In genomic region chr11:32605131-32605860, GRCm38 (mm10) we compare ENCODE assay signal across 8 mouse cellular contexts. TPM values are rescaled to one million over a fixed set of nuclear protein-coding genes. Genes with fewer than 3 reads are reported as not detected.
DNase-seq lines count a peak whose midpoint lies in the region; ATAC-seq and TF ChIP-seq lines count a peak whose summit lies in the region.

No protein-coding gene starts in this region.

- H3K27me3 ChIP-seq in myocyte (ENCODE audit: control insufficient read depth, insufficient read depth, insufficient read length), result no peaks in the 10 kb centered on the region

- H3K36me3 ChIP-seq in myocyte (ENCODE audit: control insufficient read depth, insufficient read depth), result peaks cover 6% of the 10 kb centered on the region

- peak; percentile 85 to 95 for DNase-seq in adrenal gland, adult (ENCODE audit: inconsistent age in 2 of 2, low spot score in 1 of 2)
- no peak for DNase-seq in adrenal gland, postnatal 4 days (ENCODE audit: low spot score in 2 of 2)
- peak; percentile 86 for DNase-seq in adrenal gland, adult 2 months
- DNase-seq in heart, adult 11 months, result peak; percentile 98
- DNase-seq in kidney, adult 9 months, result peak; percentile 69
- DNase-seq in spleen, postnatal 14 days (ENCODE audit: low spot score in 2 of 2), result no peak

- peak overlapping the region; percentile 73 for H3K4me2 ChIP-seq in myocyte (ENCODE audit: low read depth)

- no peak for TF ChIP-seq POLR2A in myocyte (IDR thresholded peaks at IDR 0.05; ENCODE audit: insufficient read length, low read depth)

- H3K79me2 ChIP-seq in myocyte (ENCODE audit: control insufficient read depth, insufficient read depth), result no peaks in the 10 kb centered on the region

- no peak overlapping the region for H3ac ChIP-seq in myocyte (ENCODE audit: control insufficient read depth, insufficient read length)

- no peak for ATAC-seq in erythroblast, adult 5-6 weeks (replicated peaks; ENCODE audit: low FRiP score, poor library complexity, severe bottlenecking)

- H3K4me3 ChIP-seq in myocyte, result no peak overlapping the region

TF ChIP-seq in myocyte, 11 proteins besides CTCF, POLR2A, EP300 and RAD21:
- TF ChIP-seq TCF12 (IDR thresholded peaks at IDR 0.05; ENCODE audit: insufficient read depth, poor library complexity, severe bottlenecking), result no peak
- no peak for TF ChIP-seq TCF3 (IDR thresholded peaks at IDR 0.05; ENCODE audit: insufficient read length, low read depth)
- TF ChIP-seq MYOD1 (IDR thresholded peaks at IDR 0.05; ENCODE audit: control insufficient read depth in 1 of 3, insufficient read length in 2 of 3, low read depth in 2 of 3), result no peak
- no peak for TF ChIP-seq MYOG (IDR thresholded peaks at IDR 0.05; ENCODE audit: control insufficient read depth in 1 of 3, insufficient read depth in 1 of 3, insufficient read length in 2 of 3, low read depth in 2 of 3)

RNA-seq across cellular contexts. Expression of gene Fbxw11, which starts 37.2 kb away (rescaled TPM):
- 100 to 1,000 TPM; 110 to 111 TPM for total RNA-seq in adrenal gland, postnatal 4 days (2021)
- 10 to 100 TPM; 85.2 to 98.2 TPM for total RNA-seq in adrenal gland, adult 2 months (2021)
- 45.9 and 57.8 TPM in 2 replicates for polyA plus RNA-seq in adrenal gland, adult 2 months (2012; rRNA removed)
- 44.5 TPM for polyA plus RNA-seq in myocyte (2012; fragmentation: generic; extraction: Trizol)
- total RNA-seq in erythroblast, adult 5-6 weeks (2015; ENCODE audit: low replicate concordance), result 11.7 and 17.1 TPM in 2 replicates
- total RNA-seq in erythroblast, adult 5-6 weeks (2017; ENCODE audit: low replicate concordance), result 10.7 and 12.9 TPM in 2 replicates

Comparison
In these comparisons a context has a peak if more than half of its experiments do, and no peak if none do; other contexts are left out.
1. DNase-seq: peak in adrenal gland, adult (2 of 2), adrenal gland, adult 2 months (single experiment), heart, adult 11 months (single experiment) and kidney, adult 9 months (single experiment); none in adrenal gland, postnatal 4 days (0 of 2) and spleen, postnatal 14 days (0 of 2).
2. RNA of gene Fbxw11, which starts 37.2 kb away (total RNA-seq): 110 to 111 TPM in adrenal gland, postnatal 4 days and 85.2 to 98.2 TPM in adrenal gland, adult 2 months; 10.7 to 17.1 TPM in erythroblast, adult 5-6 weeks; every median in the first group is over 4 times any median in the second.